ENCODE assay signal across 10 mouse cellular contexts in genomic region chr16:92883821-92884272, GRCm38 (mm10). TPM values are rescaled to one million over a fixed set of nuclear protein-coding genes. Genes with fewer than 3 reads are reported as not detected.
DNase-seq lines count a peak whose midpoint lies in the region; ATAC-seq lines count a peak whose summit lies in the region.
"Had no signal": no experiment of that assay in that cellular context is flagged by ENCODE, and none has a peak within 500 bp of the region (broad histone marks: within the 10 kb centered on the region; RNA-seq: fewer than 3 reads in every experiment).

No protein-coding gene starts in this region.

- intact Hi-C loops in heart, postnatal 25 days (cut with DNase I), result no loop called here
- intact Hi-C loops in left cerebral cortex, postnatal 10 days (cut with DNase I), result no loop called here

- H3K4me1 ChIP-seq in heart, embryonic 10.5 days, result peaks cover 18% of the 10 kb centered on the region
- peaks cover 21% of the 10 kb centered on the region for H3K4me1 ChIP-seq in heart, embryonic 13.5 days

- H3K4me3 ChIP-seq in heart, embryonic 10.5 days, result 0 out of 2 replicates have a peak overlapping the region, but pooled peaks have one; percentile 3
- H3K4me3 ChIP-seq in heart, embryonic 13.5 days, result no peak overlapping the region

- H3K4me2 ChIP-seq in heart, embryonic 13.5 days, result peak overlapping the region; percentile 49

- no peak overlapping the region for H3K9ac ChIP-seq in heart, embryonic 13.5 days

- peak; percentile 95 for DNase-seq in heart, embryonic 10.5 days (ENCODE audit: low spot score)
- DNase-seq in heart, postnatal 25 days (ENCODE audit: low spot score), result no peak
- peak; percentile 23 for DNase-seq in T-cell, adult 2 months (ENCODE audit: low spot score)
- no peak for DNase-seq in urinary bladder, adult 18-20 months (ENCODE audit: low spot score in 2 of 2)
- DNase-seq in lung, postnatal 4 days, result no peak
- no peak for DNase-seq in left cerebral cortex, postnatal 10 days (ENCODE audit: extremely low spot score in 1 of 2, low spot score in 2 of 2)
- DNase-seq: cerebellum, adult 11-12 months had no signal

- peaks cover 90% of the 10 kb centered on the region for H3K27me3 ChIP-seq in heart, embryonic 10.5 days (ENCODE audit: insufficient read depth, poor library complexity, severe bottlenecking)
- peaks cover 97% of the 10 kb centered on the region for H3K27me3 ChIP-seq in heart, embryonic 13.5 days (replicated peaks)

- H3K36me3 ChIP-seq in heart, embryonic 10.5 days, result no peaks in the 10 kb centered on the region
- no peaks in the 10 kb centered on the region for H3K36me3 ChIP-seq in heart, embryonic 13.5 days

- H3K9me3 ChIP-seq in heart, embryonic 10.5 days, result no peaks in the 10 kb centered on the region
- no peaks in the 10 kb centered on the region for H3K9me3 ChIP-seq in heart, embryonic 13.5 days

- whole genome bisulfite sequencing in heart, embryonic 10.5 days, result 3% methylated on average over 12 of the region's 12 CpGs
- 5% methylated on average over 12 of the region's 12 CpGs for WGBS in heart, embryonic 13.5 days

- peak; percentile 61; the same call in 1 of the 2 replicates for ATAC-seq in heart, embryonic 13.5 days (ENCODE audit: extremely low read depth, insufficient number of reproducible peaks, low FRiP score, low TSS enrichment)
- peak; percentile 41 for ATAC-seq in megakaryocyte, adult 5-6 weeks (ENCODE audit: poor library complexity, severe bottlenecking)
- ATAC-seq: intestine, embryonic 16.5 days had no signal

- H3K27ac ChIP-seq in heart, embryonic 10.5 days, result peak overlapping the region; percentile 42; the same call in 1 of the 2 replicates
- no peak overlapping the region for H3K27ac ChIP-seq in heart, embryonic 13.5 days (replicated peaks)

RNA-seq across cellular contexts. Expression of gene Runx1, which starts 57.9 kb away (rescaled TPM):
- 1.0 and 2.5 TPM in 2 replicates for polyA plus RNA-seq in heart, embryonic 10.5 days (2016; fragmentation: Nextera tagmentation; extraction: Ambion mirVana)
- total RNA-seq in heart, postnatal 25 days (2021), result 1 to 10 TPM; 2.0 to 2.1 TPM
- polyA plus RNA-seq in heart, embryonic 13.5 days (2015; fragmentation: Nextera tagmentation; extraction: Ambion mirVana), result 1.1 TPM in 2 replicates
- total RNA-seq in megakaryocyte, adult 5-6 weeks (2015), result 93.4 and 112 TPM in 2 replicates
- total RNA-seq in megakaryocyte, adult 5-6 weeks (2017), result 44.7 and 61.5 TPM in 2 replicates
- 1 to 10 TPM in 1 of 2 experiments, under 1 TPM in 1; 0.88 to 1.3 TPM for total RNA-seq in left cerebral cortex, postnatal 10 days (2021)

Comparison
In these comparisons a context has a peak if more than half of its experiments do, and no peak if none do; other contexts are left out.
1. DNase-seq: peak in heart, embryonic 10.5 days (single experiment) and T-cell, adult 2 months (single experiment); none in heart, postnatal 25 days (single experiment), urinary bladder, adult 18-20 months (0 of 2), lung, postnatal 4 days (0 of 2) and left cerebral cortex, postnatal 10 days (0 of 2).
2. RNA of gene Runx1, which starts 57.9 kb away (total RNA-seq): 44.7 to 112 TPM in megakaryocyte, adult 5-6 weeks; 2.0 to 2.1 TPM in heart, postnatal 25 days and 0.88 to 1.3 TPM in left cerebral cortex, postnatal 10 days; every median in the first group is over 10 times any median in the second.